ENCODE assay signal across 35 mouse cellular contexts in the genomic region with DNA sequence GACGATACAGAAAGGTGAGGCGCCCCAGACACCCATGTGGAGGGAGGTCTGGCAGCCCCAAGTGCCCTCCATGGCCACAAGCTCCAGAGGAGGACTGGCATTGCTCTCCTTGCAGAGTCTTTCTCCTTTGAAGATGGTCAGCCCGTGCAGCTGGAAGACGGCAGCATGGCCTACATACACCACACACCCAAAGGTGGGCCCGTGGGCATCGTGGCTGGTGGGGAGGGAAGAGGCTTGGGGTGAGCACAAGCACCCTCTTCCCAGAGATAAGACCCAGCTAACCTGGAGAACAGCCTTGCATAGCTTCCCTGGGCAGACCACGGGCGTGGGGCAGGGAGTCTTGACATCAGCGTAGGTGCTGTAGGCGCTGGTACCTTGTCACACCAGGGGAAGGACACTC. TPM values are rescaled to one million over a fixed set of nuclear protein-coding genes. Genes with fewer than 3 reads are reported as not detected.
"Had no signal": no experiment of that assay in that cellular context is flagged by ENCODE, and none has a peak within 500 bp of the region (broad histone marks: within the 10 kb centered on the region; RNA-seq: fewer than 3 reads in every experiment).

No protein-coding gene starts in this region.

- H3K27me3 ChIP-seq: heart, embryonic 12.5 days; heart, embryonic 13.5 days; heart, embryonic 15.5 days; hindbrain, embryonic 12.5 days; hindbrain, embryonic 13.5 days; hindbrain, embryonic 15.5 days; intestine, embryonic 15.5 days; kidney, embryonic 15.5 days had no signal

- H3K4me2 ChIP-seq: heart, embryonic 11.5 days; heart, embryonic 12.5 days; heart, embryonic 13.5 days; heart, embryonic 15.5 days; hindbrain, embryonic 12.5 days; hindbrain, embryonic 13.5 days; hindbrain, embryonic 14.5 days; hindbrain, embryonic 15.5 days; intestine, embryonic 15.5 days; kidney, embryonic 15.5 days had no signal

- DNase-seq: heart, postnatal 10 days; heart, postnatal 14 days; heart, postnatal 36 days; heart, postnatal 4 days; kidney, adult 11 months; kidney, adult 18-20 months; kidney, adult 2 months; kidney, adult 8-10 months; kidney, adult 9 months; kidney, postnatal 10 days; kidney, postnatal 14 days; kidney, postnatal 25 days; kidney, postnatal 36 days; kidney, postnatal 4 days; layer of hippocampus, adult 9-11 months; layer of hippocampus, postnatal 36 days had no signal

- H3K4me3 ChIP-seq: heart, embryonic 12.5 days; heart, embryonic 13.5 days; heart, embryonic 15.5 days; hindbrain, embryonic 10.5 days; hindbrain, embryonic 12.5 days; hindbrain, embryonic 13.5 days; hindbrain, embryonic 15.5 days; intestine, embryonic 15.5 days; kidney, embryonic 15.5 days; layer of hippocampus, adult 2 months; left cerebral cortex, adult 2 months had no signal

- H3K9me3 ChIP-seq: heart, embryonic 12.5 days; heart, embryonic 13.5 days; heart, embryonic 15.5 days; hindbrain, embryonic 10.5 days; hindbrain, embryonic 12.5 days; hindbrain, embryonic 13.5 days; hindbrain, embryonic 15.5 days; intestine, embryonic 15.5 days; kidney, embryonic 15.5 days had no signal

- H3K27ac ChIP-seq: heart, embryonic 13.5 days; heart, embryonic 15.5 days; hindbrain, embryonic 10.5 days; hindbrain, embryonic 12.5 days; hindbrain, embryonic 13.5 days; hindbrain, embryonic 14.5 days; hindbrain, embryonic 15.5 days; hindbrain, postnatal 0 days; intestine, embryonic 15.5 days; kidney, embryonic 15.5 days; kidney, postnatal 0 days; layer of hippocampus, adult 2 months; left cerebral cortex, adult 2 months had no signal

- H3K9ac ChIP-seq: heart, embryonic 12.5 days; heart, embryonic 13.5 days; heart, embryonic 15.5 days; hindbrain, embryonic 12.5 days; hindbrain, embryonic 13.5 days; hindbrain, embryonic 14.5 days; hindbrain, embryonic 15.5 days; intestine, embryonic 15.5 days; kidney, embryonic 15.5 days had no signal

- H3K4me1 ChIP-seq: heart, embryonic 12.5 days; heart, embryonic 13.5 days; heart, embryonic 15.5 days; hindbrain, embryonic 12.5 days; hindbrain, embryonic 15.5 days; intestine, embryonic 15.5 days had no signal

- ATAC-seq: hindbrain, embryonic 16.5 days; hindbrain, postnatal 0 days; inflammation-experienced regulatory T-cells, adult 6 months; intestine, embryonic 15.5 days; intestine, embryonic 16.5 days; intestine, postnatal 0 days had no signal

RNA-seq across cellular contexts. Expression of a gene that starts 53.1 kb away (rescaled TPM):
- polyA plus RNA-seq: inflammation-experienced regulatory T-cells, adult 6 months had no signal
